Mouse (Mus musculus) liver, embryonic 16.5 days (tissue): ENCODE measurements around the gene A4galt. TPM values are rescaled to one million over a fixed set of nuclear protein-coding genes. Genes with fewer than 3 reads are reported as not detected.

Source experiments
- ATAC-seq: fragments of 200-750 bp; cut with Nextera tagmentation; 2 replicates; pipeline ENCODE4 v1.8.0; 2017; ENCODE audit warnings: low read depth, mild to moderate bottlenecking, moderate number of reproducible peaks, moderate library complexity
- H3K27ac ChIP-seq: fragments of 300-500 bp; sonication (generic); 2 replicates; pipeline ENCODE4 v1.5.1; 2014; ENCODE audit warnings: mild to moderate bottlenecking, low read length
- H3K27me3 ChIP-seq: fragments of 300-500 bp; sonication (generic); 2 replicates; pipeline ENCODE4 v1.6.1; 2014; ENCODE audit warnings: low read depth, low read length, mixed read lengths; ENCODE audit not compliant: control insufficient read depth, insufficient read depth
- H3K36me3 ChIP-seq: fragments of 300-500 bp; sonication (generic); 2 replicates; pipeline ENCODE4 v1.6.1; 2014; ENCODE audit warnings: mild to moderate bottlenecking; ENCODE audit not compliant: control insufficient read depth, insufficient read depth
- H3K4me1 ChIP-seq: fragments of 300-500 bp; sonication (generic); 2 replicates; pipeline ENCODE4 v1.6.1; 2014; ENCODE audit warnings: low read depth, low read length, mixed read lengths; ENCODE audit not compliant: control insufficient read depth
- H3K4me2 ChIP-seq: fragments of 300-500 bp; sonication (generic); 2 replicates; pipeline ENCODE4 v1.6.1; 2014; ENCODE audit warnings: low read depth, low read length, mixed read lengths
- H3K4me3 ChIP-seq: fragments of 300-500 bp; sonication (generic); 2 replicates; pipeline ENCODE4 v1.5.1; 2014; ENCODE audit warnings: low read depth, mild to moderate bottlenecking, low read length
- H3K9ac ChIP-seq: fragments of 300-500 bp; sonication (generic); 2 replicates; pipeline ENCODE4 v1.6.1; 2014; ENCODE audit warnings: low read depth, low read length
- H3K9me3 ChIP-seq: fragments of 300-500 bp; sonication (generic); replicated peaks from 2 replicates; pipeline ENCODE4 v1.6.1; 2016; ENCODE audit warnings: low read length; ENCODE audit not compliant: control insufficient read depth
- WGBS: fragments of 180-500 bp; shearing (Covaris S2); extraction: QIAGEN DNeasy Blood & Tissue Kit; methylation state at CpG from one replicate; pipeline ENCODE4 v1.1.7; 2014; ENCODE audit not compliant: insufficient replicate concordance; 5-methylcytosine and 5-hydroxymethylcytosine counted together
- polyA plus RNA-seq: library from polyadenylated mRNA; unstranded; fragments of >200 nt; fragmentation: Nextera tagmentation; extraction: Ambion mirVana; gene quantifications from 2 replicates; pipeline ENCODE4 v1.2.1, GENCODE M21; 2015

Gene A4galt
- polyA plus RNA-seq, 1 experiment from 2014 or later: 0.13 TPM

DNA sequence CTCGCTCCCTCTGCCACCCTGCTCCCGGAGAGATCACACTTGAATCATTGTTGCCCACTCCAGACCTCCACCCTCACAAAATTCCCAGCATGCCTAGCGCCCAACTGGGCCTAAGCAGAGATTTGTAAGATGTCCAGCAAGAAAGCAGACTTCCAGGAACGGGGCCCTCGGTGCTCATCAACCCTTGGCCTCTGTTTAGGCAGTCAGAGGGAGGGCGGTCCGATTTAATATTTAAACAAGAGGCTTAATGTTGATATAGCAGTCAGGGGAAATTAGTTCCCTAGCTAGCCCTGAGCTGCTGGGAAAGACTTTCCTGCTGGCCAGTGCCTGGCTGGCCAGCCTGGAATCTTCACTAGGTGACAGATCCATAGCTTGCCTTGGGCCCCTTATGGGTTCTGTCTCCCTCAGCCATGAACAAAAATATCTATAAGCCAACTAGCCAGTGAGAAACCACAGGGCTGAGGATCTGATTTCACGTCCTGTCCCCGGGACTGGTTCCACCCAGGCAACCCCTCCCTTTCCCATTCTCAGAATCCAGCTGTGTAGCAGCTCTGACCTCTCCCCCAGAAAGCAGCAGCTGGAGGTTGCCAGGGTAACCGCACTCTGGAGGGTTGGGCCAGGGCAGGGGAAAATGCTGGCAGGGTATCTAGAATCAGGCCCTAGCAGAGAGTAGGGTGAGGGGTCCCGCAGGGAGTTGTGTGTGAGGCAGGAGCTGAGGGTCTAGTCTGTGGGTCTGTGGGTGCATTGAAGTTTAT lies 28.2 kb downstream of the A4galt start:
- Histone ChIP-seq H3K4me2 (no peak overlapping the region), H3K9me3 (no peaks in the 10 kb centered on the region), H3K27ac (peak overlapping the region; percentile 29), H3K9ac (no peak overlapping the region), H3K4me3 (no peak overlapping the region), H3K27me3 (no peaks in the 10 kb centered on the region), H3K4me1 (peaks cover 7% of the 10 kb centered on the region; the same call in 1 of the 2 replicates), H3K36me3 (no peaks in the 10 kb centered on the region)
- WGBS: 40% methylated on average over 11 of the region's 11 CpGs
- peak; percentile 55 for ATAC-seq

DNA sequence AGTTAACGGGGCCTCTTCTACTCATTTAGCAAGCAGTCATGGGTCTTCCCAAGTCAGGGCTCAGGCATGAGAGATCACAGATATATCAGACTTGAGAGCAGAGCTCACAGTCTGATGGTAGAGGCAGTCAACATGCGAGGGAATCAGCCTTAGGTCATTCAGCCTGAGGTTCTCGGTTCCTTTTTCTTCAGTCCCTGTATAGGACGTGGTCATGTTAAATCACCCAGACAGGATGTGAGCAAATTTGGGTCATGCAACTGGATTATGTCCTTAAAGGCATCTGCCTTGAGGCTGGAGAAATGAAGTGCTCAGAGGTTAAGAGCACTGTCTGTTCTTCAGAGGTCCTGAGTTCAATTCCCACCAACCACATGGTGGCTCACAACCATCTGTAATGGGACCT lies 29.9 kb downstream of the A4galt start:
- no peak for ATAC-seq
- Histone ChIP-seq H3K4me3 (no peak overlapping the region), H3K4me1 (peaks cover 7% of the 10 kb centered on the region; the same call in 1 of the 2 replicates), H3K36me3 (no peaks in the 10 kb centered on the region), H3K9ac (no peak overlapping the region), H3K27me3 (no peaks in the 10 kb centered on the region), H3K27ac (no peak overlapping the region), H3K4me2 (no peak overlapping the region), H3K9me3 (no peaks in the 10 kb centered on the region)
- WGBS: 44% methylated on average over 4 of the region's 4 CpGs

GRCm38 (mm10) chr15:83220368-83221013 lies 31.1 kb downstream of the A4galt start:
- H3K9me3 ChIP-seq: no peaks in the 10 kb centered on the region
- no peak overlapping the region for H3K4me3 ChIP-seq
- H3K4me1 ChIP-seq: peaks cover 7% of the 10 kb centered on the region; the same call in 1 of the 2 replicates
- H3K36me3 ChIP-seq: no peaks in the 10 kb centered on the region
- H3K4me2 ChIP-seq: no peak overlapping the region
- ATAC-seq: no peak
- no peak overlapping the region for H3K27ac ChIP-seq
- no peaks in the 10 kb centered on the region for H3K27me3 ChIP-seq
- no peak overlapping the region for H3K9ac ChIP-seq
- WGBS: 52% methylated on average over 9 of the region's 9 CpGs

DNA sequence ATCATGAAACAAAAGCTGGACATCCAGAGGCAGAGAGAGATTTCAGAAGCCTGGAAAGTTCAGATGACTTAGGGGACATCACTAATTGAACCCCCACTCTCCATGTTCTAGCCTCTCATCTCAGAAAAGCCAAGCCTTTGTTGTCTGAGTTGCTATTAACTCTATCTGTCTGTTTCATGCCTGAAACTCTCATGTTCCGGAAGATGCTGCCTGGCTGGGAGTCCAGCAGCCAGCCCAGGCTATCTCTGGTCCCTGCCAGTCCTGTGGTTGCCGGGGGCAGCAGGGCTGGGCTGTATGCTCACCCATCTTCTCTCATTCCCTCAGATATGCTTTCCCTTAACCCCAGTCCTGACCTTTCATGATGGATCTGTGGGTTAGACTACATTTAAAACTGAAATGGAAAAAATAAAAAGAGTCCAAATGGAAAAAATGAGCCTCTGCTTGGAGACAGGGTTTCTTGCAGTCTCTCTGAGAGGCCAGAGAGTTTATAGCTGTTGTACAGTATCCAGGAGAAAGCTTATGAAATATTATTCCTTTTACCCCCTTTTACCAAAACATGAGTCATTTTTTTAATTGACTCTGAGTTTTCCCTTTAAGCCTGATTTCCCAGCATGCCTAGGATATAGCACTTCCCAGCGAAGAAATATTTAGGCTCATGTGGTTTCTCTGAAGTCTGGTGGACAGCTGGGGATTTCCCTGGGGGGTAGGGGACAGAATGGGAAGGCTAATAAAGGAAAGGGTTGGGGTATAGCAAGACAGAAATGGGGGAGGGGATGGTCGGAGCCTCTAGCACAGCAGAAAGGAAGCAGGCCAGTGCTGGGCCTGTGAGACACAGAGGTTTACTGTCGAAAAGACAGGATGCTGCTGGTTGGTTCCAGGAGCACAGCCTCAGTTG lies 36.0 kb downstream of the A4galt start:
- Histone ChIP-seq H3K27me3 (no peaks in the 10 kb centered on the region), H3K36me3 (no peaks in the 10 kb centered on the region), H3K9ac (no peak overlapping the region), H3K27ac (no peak overlapping the region), H3K4me2 (no peak overlapping the region), H3K9me3 (no peaks in the 10 kb centered on the region), H3K4me3 (no peak overlapping the region), H3K4me1 (no peaks in the 10 kb centered on the region)
- no peak for ATAC-seq
- 38% methylated on average over 5 of the region's 5 CpGs for WGBS

- Histone ChIP-seq H3K4me1 (no peaks in the 10 kb centered on the region), H3K9me3 (no peaks in the 10 kb centered on the region), H3K9ac (no peak overlapping the region), H3K4me3 (no peak overlapping the region), H3K36me3 (no peaks in the 10 kb centered on the region), H3K27ac (no peak overlapping the region), H3K27me3 (peaks cover 8% of the 10 kb centered on the region), H3K4me2 (no peak overlapping the region)
- no peak for ATAC-seq
- 19% methylated on average over 11 of the region's 11 CpGs for WGBS
Measured at GRCm38 (mm10) chr15:83210229-83210628, 41.3 kb downstream of the A4galt start.

GRCm38 (mm10) chr15:83209719-83210118 lies 41.9 kb downstream of the A4galt start:
- Histone ChIP-seq H3K9me3 (no peaks in the 10 kb centered on the region), H3K4me2 (no peak overlapping the region), H3K27ac (no peak overlapping the region), H3K36me3 (no peaks in the 10 kb centered on the region), H3K4me3 (no peak overlapping the region), H3K27me3 (peaks cover 8% of the 10 kb centered on the region), H3K9ac (no peak overlapping the region), H3K4me1 (no peaks in the 10 kb centered on the region)
- ATAC-seq: no peak
- 9% methylated on average over 10 of the region's 10 CpGs for WGBS

DNA sequence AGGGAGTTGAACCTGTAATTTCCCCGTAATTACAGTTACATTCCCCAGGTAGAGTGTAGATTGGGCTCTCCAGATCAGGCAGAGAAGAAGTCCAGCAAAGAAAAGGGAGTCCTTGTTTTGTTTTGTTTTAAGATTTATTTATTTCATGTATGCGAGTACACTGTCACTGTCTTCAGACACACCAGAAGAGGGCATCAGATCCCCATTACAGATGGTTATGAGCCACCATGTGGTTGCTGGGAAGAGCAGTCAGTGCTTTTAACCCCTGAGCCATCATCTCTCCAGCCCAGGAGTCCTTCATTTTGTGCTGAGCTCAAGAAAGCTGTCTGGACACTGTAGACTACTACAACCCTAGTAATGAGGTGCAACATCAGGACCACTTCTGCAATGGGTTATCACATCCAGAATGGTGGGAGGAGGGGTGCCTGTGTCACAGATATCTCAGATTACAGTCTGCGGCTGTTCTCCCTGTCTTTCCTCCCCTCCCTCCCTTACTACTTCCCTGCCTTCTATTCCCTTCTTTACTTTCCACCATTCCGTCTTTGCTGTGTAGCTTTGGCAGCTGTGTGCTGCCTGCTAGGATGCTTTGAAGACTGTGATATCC lies 42.4 kb downstream of the A4galt start:
- H3K4me1 ChIP-seq: no peaks in the 10 kb centered on the region
- H3K4me3 ChIP-seq: no peak overlapping the region
- no peak overlapping the region for H3K27ac ChIP-seq
- ATAC-seq: no peak
- H3K9me3 ChIP-seq: no peaks in the 10 kb centered on the region
- no peaks in the 10 kb centered on the region for H3K36me3 ChIP-seq
- no peak overlapping the region for H3K9ac ChIP-seq
- H3K27me3 ChIP-seq: peaks cover 8% of the 10 kb centered on the region
- no peak overlapping the region for H3K4me2 ChIP-seq
- 31% methylated on average over 4 of the region's 4 CpGs for WGBS

GRCm38 (mm10) chr15:83204731-83205451 lies 46.7 kb downstream of the A4galt start:
- Histone ChIP-seq H3K9ac (no peak overlapping the region), H3K27me3 (peaks cover 8% of the 10 kb centered on the region)

More at GRCm38 (mm10) chr15:83204731-83205451, 46.7 kb downstream of the A4galt start:
- H3K4me3 ChIP-seq: no peak overlapping the region
- 0 out of 2 replicates have a peak overlapping the region, but pooled peaks have one; percentile 30 for H3K4me2 ChIP-seq
- 22% methylated on average over 10 of the region's 10 CpGs for WGBS
- no peaks in the 10 kb centered on the region for H3K36me3 ChIP-seq
- no peaks in the 10 kb centered on the region for H3K9me3 ChIP-seq
- no peaks in the 10 kb centered on the region for H3K4me1 ChIP-seq
- ATAC-seq: no peak
- no peak overlapping the region for H3K27ac ChIP-seq
